Mouse (Mus musculus) forebrain, embryonic 16.5 days (tissue): ENCODE data around the gene Gm1527. TPM values are rescaled to one million over a fixed set of nuclear protein-coding genes. Genes with fewer than 3 reads are reported as not detected.

Source experiments
- polyA plus RNA-seq: library from polyadenylated mRNA; unstranded; fragments of >200 nt; fragmentation: Nextera tagmentation; extraction: Ambion mirVana; gene quantifications from 2 replicates; pipeline ENCODE4 v1.2.1, GENCODE M21; 2015

Gene Gm1527
- polyA plus RNA-seq, 1 experiment from 2014 or later, result not detected

Other genes starting within 250 kb of the Gm1527 start
- gene Slc2a2, start 194.7 kb upstream of the Gm1527 start, polyA plus RNA-seq, result not detected in 2 replicates
- gene Eif5a2, start 111.3 kb upstream of the Gm1527 start, polyA plus RNA-seq, result 8.3 and 9.3 TPM in 2 replicates
- 174 and 193 TPM in 2 replicates for gene Rpl22l1, start 87.2 kb upstream of the Gm1527 start, polyA plus RNA-seq
- 4.0 and 7.4 TPM in 2 replicates for gene Egfem1, start 189.4 kb downstream of the Gm1527 start, polyA plus RNA-seq